Mouse (Mus musculus) cortical plate, adult 2 months (tissue): ENCODE measurements around the gene D16Ertd472e.

ENCODE experiments used
- CTCF ChIP-seq: fragments of 200-500 bp; IDR thresholded peaks from 2 replicates; pipeline ENCODE4 v1.5.1; 2011; ENCODE audit warnings: mild to moderate bottlenecking, control low read depth, low read length; ENCODE audit not compliant: insufficient read depth; ENCODE audit errors: extremely low read depth
- POLR2A ChIP-seq: fragments of 200-500 bp; IDR thresholded peaks from 2 replicates; pipeline ENCODE4 v1.6.1; 2011; ENCODE audit warnings: mild to moderate bottlenecking, low read length, control low read depth; ENCODE audit not compliant: insufficient read depth; ENCODE audit errors: extremely low read depth

DNA sequence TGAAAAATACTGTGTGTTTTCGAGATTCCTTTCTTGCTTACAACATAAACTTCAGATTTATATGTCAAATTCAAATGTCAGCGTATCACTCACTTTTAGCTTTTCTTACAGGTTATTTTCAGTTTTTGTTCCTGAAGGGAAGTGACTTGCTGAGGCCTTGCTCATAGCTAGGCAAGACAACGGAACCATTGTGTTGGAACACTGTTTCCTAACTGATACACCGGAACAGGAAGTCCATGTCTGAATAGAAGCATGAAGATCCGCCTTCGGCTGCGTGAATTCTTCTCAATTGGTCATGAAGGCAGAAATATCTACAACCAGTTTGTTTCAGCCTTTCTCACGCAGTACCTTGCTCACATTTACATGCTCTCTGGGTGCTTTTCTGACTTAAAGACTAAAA lies 65.0 kb downstream of the D16Ertd472e start:
- no peak for TF ChIP-seq CTCF
- TF ChIP-seq POLR2A: no peak
